Mouse (Mus musculus) ES-E14 (cell line): ENCODE measurements around the gene Emc9. TPM values are rescaled to one million over a fixed set of nuclear protein-coding genes. Genes with fewer than 3 reads are reported as not detected.

Source experiments
- DNase-seq: peaks from one replicate; pipeline ENCODE4 v3.0.0-alpha.2; 2013; ENCODE audit warnings: low read depth, low spot score
- H3K27ac ChIP-seq: 2 replicates; pipeline ENCODE4 v1.5.1; 2012; ENCODE audit warnings: low read depth, mild to moderate bottlenecking, low read length, moderate library complexity, mixed read lengths; ENCODE audit not compliant: poor library complexity, insufficient read depth, severe bottlenecking
- H3K36me3 ChIP-seq: 2 replicates; pipeline ENCODE4 v1.6.1; 2012; ENCODE audit warnings: mild to moderate bottlenecking, low read length, moderate library complexity, mixed read lengths; ENCODE audit not compliant: control insufficient read depth, poor library complexity, insufficient read depth, severe bottlenecking
- H3K4me1 ChIP-seq, 2 experiments: fragments of 150-350 bp in 1 of 2; sonication (generic) in 1 of 2; 2 replicates each; pipeline ENCODE4 v1.6.1; 2012; ENCODE audit warnings: low read length in 2 of 2, mild to moderate bottlenecking in 1 of 2, mixed read lengths in 1 of 2; ENCODE audit not compliant: control insufficient read depth in 2 of 2, insufficient read depth in 2 of 2, poor library complexity in 1 of 2
- H3K4me3 ChIP-seq, 2 experiments: fragments of 150-350 bp in 1 of 2; sonication (generic) in 1 of 2; 2 replicates each; pipeline ENCODE4 v1.5.1; 2012; ENCODE audit warnings: low read length in 2 of 2, low read depth in 1 of 2, mild to moderate bottlenecking in 1 of 2, mixed read lengths in 1 of 2; ENCODE audit not compliant: insufficient read depth in 1 of 2, poor library complexity in 1 of 2, severe bottlenecking in 1 of 2
- H3K9ac ChIP-seq: 2 replicates; pipeline ENCODE4 v1.6.1; 2012; ENCODE audit warnings: low read depth, mild to moderate bottlenecking, low read length, mixed read lengths; ENCODE audit not compliant: poor library complexity, insufficient read depth, severe bottlenecking
- H3K9me3 ChIP-seq: fragments of 150-350 bp; sonication (generic); 2 replicates; pipeline ENCODE4 v1.6.1; 2012; ENCODE audit warnings: low read depth, mild to moderate bottlenecking, low read length; ENCODE audit not compliant: control insufficient read depth, insufficient read depth
- CHD2 ChIP-seq: IDR thresholded peaks from 2 replicates; pipeline ENCODE4 v1.6.1; 2014; ENCODE audit warnings: mild to moderate bottlenecking, low read depth, low read length, inconsistent platforms
- HCFC1 ChIP-seq: IDR thresholded peaks from 2 replicates; pipeline ENCODE4 v1.6.1; 2012; ENCODE audit warnings: low read length, inconsistent platforms, borderline replicate concordance; ENCODE audit not compliant: insufficient read depth
- MAFK ChIP-seq: IDR thresholded peaks from 2 replicates; pipeline ENCODE4 v1.6.1; 2014; ENCODE audit warnings: mild to moderate bottlenecking, low read depth, low read length, inconsistent platforms; ENCODE audit not compliant: insufficient read depth
- ZC3H11A ChIP-seq: IDR thresholded peaks from 2 replicates; pipeline ENCODE4 v1.6.1; 2012; ENCODE audit warnings: low read depth, mild to moderate bottlenecking, inconsistent platforms, low read length, borderline replicate concordance
- ZNF384 ChIP-seq: IDR thresholded peaks from 2 replicates; pipeline ENCODE4 v1.6.1; 2012; ENCODE audit warnings: low read depth, low read length, inconsistent platforms
- in situ Hi-C, 2 experiments: fragments of 600-800 bp; cut with MboI; formaldehyde crosslinking; loops; one replicate each; pipeline ENCODE4 v1.15.1; 2025; ENCODE audit warnings: low sequenced_read_pairs in 2 of 2, inconsistent platforms in 1 of 2; ENCODE audit not compliant: unreplicated experiment in 2 of 2
- total RNA-seq: library from RNA; depleted of rRNA; stranded (reverse); fragments of 300-350 nt; gene quantifications from 2 replicates; pipeline ENCODE4 v1.2.3, GENCODE M21; 2012

The Emc9 gene
- total RNA-seq, 1 experiment: 4.9 TPM

DNA sequence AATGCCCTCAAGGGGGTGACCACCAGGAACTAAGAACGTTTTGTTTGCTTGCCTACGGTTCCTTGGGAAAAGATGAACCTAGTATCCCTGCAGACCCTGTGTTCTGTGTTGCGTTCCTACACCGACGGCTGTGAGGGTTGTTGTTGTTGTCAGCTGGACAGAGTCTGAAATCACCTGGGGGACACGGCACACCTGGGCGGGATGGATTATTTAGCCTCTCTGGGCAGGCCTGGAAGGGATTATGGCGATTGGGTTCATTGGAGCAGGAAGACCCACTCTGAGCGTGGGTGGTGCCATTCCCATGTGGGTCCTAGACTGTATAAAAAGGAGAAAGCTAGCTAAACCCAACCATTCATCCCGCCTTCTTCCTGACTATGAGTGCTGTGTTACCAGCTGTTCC, 23.2 kb downstream of the Emc9 start:
- H3K9me3 ChIP-seq: no peaks in the 10 kb centered on the region
- H3K9ac ChIP-seq: no peak overlapping the region
- H3K36me3 ChIP-seq: peaks cover 15% of the 10 kb centered on the region; the same call in 1 of the 2 replicates
- TF ChIP-seq HCFC1 (no peak), CHD2 (no peak), ZNF384 (no peak), ZC3H11A (no peak), MAFK (no peak)
- in situ Hi-C loops: no loop called here
- peaks cover 0 to 5% of the 10 kb centered on the region in 2 experiments; a peak in 1 of 4 replicates for H3K4me1 ChIP-seq
- no peak overlapping the region for H3K4me3 ChIP-seq
- no peak for DNase-seq
- no peak overlapping the region for H3K27ac ChIP-seq

DNA sequence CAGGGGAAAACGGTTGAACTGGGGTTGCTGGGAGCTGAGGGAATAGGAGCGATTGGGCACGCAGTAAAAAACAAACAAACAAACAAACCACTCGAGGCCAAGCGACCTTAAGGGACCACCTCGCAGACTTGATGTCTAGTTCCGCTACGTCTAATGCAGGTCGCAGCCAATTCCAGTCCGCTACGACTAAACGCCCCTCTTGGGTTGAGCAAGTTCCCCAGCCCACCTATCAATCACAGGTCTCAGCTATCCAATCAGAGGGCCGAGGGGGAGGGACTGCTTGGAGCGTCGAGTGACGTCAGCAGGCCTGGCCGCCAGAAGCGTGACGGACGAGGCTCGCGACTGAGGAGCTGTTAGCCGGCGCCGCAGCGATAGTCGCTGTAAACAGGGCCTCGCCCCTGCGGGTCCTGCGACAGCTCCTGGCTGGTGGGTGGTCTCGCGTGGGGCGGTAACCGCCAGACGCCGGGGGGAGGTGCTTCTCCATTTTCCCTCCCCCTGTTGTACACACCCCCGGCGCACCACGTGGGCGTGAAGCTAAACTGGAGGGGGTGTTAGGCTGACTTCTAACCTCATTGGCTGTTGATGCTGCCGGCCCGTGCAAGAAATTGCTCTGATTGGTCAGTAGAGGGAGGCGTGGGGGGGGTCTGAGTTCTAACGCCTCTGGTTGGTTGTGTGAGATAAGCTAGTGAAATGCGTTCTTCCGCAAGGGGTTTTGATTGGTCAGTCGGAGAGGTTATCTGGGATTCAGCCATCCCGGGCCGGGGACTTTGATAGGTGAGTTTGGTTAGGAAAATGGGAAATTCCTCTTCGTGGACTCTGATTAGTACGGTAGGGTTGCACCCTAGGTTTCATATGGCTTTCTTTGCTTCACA, 24.7 kb downstream of the Emc9 start, which contains the start of gene A730061H03Rik:
A730061H03Rik (minus strand) TSS at position 205 of the 872 bp plus-strand sequence.
- peak within 1 kb of the TSS; percentile 81 for H3K4me3 ChIP-seq
- in situ Hi-C loops: no loop called here
- peak; percentile 94 for TF ChIP-seq CHD2
- no peak for TF ChIP-seq ZNF384
- no peak for TF ChIP-seq ZC3H11A
- TF ChIP-seq HCFC1: 0 out of 2 replicates have a peak, but pooled peaks have one; percentile 55
- H3K36me3 ChIP-seq: peaks cover 6% of the 10 kb centered on the region; the same call in 1 of the 2 replicates
- peak within 1 kb of the TSS; percentile 85 for H3K9ac ChIP-seq
- H3K27ac ChIP-seq: peak within 1 kb of the TSS; percentile 92
- DNase-seq: peak; percentile 98
- H3K4me1 ChIP-seq: peaks cover 0 to 5% of the 10 kb centered on the region in 2 experiments; a peak in 1 of 4 replicates
- no peaks in the 10 kb centered on the region for H3K9me3 ChIP-seq

DNA sequence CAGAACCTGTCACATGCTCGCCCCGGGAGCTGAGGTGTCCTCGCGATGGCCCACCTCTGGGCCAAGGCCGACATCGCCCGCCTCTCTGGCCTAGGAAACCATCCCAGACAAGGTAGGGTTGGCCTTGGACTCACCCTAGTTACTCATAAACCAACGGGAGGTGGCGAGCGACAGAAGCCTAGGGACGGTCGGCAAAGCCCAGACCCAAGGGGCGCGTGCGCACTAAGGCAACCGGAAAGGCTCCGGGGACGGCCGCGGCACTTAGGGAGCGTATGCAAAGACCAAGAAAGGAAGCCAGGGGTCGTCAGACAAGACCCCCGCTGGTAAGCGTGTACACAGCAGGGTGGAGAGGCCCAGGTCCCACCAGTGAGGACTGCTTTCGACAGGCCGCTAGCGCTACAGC, 25.3 kb downstream of the Emc9 start, which contains the start of gene Dcaf11:
Dcaf11 (plus strand) TSS at position 208 of the 403 bp plus-strand sequence.
- peaks cover 6% of the 10 kb centered on the region; the same call in 1 of the 2 replicates for H3K36me3 ChIP-seq
- peaks cover 0 to 5% of the 10 kb centered on the region in 2 experiments; a peak in 2 of 4 replicates for H3K4me1 ChIP-seq
- H3K9me3 ChIP-seq: no peaks in the 10 kb centered on the region
- no peak for TF ChIP-seq ZC3H11A
- TF ChIP-seq CHD2: peak; percentile 74
- TF ChIP-seq MAFK: no peak
- in situ Hi-C loops: no loop called here
- DNase-seq: peak; percentile 93
- peak within 1 kb of the TSS; percentile 85 for H3K9ac ChIP-seq
- peak within 1 kb of the TSS; percentile 81 for H3K4me3 ChIP-seq
- H3K27ac ChIP-seq: peak within 1 kb of the TSS; percentile 92

DNA sequence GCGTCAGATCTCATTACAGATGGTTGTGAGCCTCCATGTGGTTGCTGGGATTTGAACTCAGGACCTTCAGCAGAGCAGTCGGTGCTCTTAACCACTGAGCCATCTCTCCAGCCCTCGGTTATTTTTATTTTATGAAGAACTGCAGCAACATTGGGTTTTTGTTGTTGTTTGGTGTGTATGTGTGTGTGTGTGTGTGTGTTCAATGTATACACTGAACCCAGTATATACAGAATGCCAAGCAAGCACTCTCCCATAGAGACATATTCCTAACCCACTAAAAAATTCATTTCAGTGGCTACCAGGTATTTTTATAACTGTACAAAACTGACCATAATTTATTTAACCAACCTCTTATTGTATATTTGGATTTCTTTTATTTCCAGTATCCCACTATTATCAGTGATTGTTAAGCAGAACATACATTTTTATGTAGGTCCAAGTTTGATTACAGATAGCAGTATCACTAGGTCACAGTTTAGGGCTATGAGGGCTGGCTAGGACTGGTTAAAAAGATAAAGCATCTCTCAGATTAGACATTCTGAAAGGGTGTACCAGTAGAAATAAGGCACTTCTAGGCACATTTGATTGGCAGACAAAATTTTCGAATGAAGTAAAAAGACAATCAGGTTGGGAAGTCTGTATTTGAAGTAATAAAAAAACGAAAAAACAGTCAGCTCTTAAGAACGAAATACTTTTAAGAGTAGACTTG, 26.2 kb downstream of the Emc9 start:
- Histone ChIP-seq H3K4me3 (peak overlapping the region; percentile 30 to 81; a peak in 3 of 4 replicates), H3K27ac (no peak overlapping the region; the same call in 1 of the 2 replicates), H3K9me3 (no peaks in the 10 kb centered on the region), H3K9ac (no peak overlapping the region; the same call in 1 of the 2 replicates), H3K36me3 (peaks cover 6% of the 10 kb centered on the region; the same call in 1 of the 2 replicates), H3K4me1 (peaks cover 0 to 10% of the 10 kb centered on the region in 2 experiments; a peak in 2 of 4 replicates)
- in situ Hi-C loops: no loop called here
- TF ChIP-seq MAFK: no peak
- no peak for TF ChIP-seq ZC3H11A
- no peak for TF ChIP-seq HCFC1
- no peak for TF ChIP-seq CHD2
- no peak for TF ChIP-seq ZNF384
- DNase-seq: no peak
